Mouse (Mus musculus) megakaryocyte progenitor cell, adult 5-6 weeks (primary cell): Measurements from ENCODE around the gene Itgav. TPM values are rescaled to one million over a fixed set of nuclear protein-coding genes. Genes with fewer than 3 reads are reported as not detected.

ENCODE experiments used
- ATAC-seq: replicated peaks from 2 replicates; pipeline ENCODE4 v1.8.0; 2016; ENCODE audit warnings: mild to moderate bottlenecking, moderate TSS enrichment, inconsistent platforms; ENCODE audit not compliant: poor library complexity
- total RNA-seq, 2 experiments: library from RNA; stranded (forward) in 1 of 2; stranded (reverse) in 1 of 2; fragments of 157-497, 149-512 nt in 1 of 2; fragments of 200-1000 nt in 1 of 2; gene quantifications; 2 replicates each; pipeline versions ENCODE4 v1.2.3 to v1.2.4; 2015 to 2017

Itgav gene
- total RNA-seq (2015) (23.4 and 30.9 TPM in 2 replicates), total RNA-seq (2017) (9.5 and 20.9 TPM in 2 replicates)

DNA sequence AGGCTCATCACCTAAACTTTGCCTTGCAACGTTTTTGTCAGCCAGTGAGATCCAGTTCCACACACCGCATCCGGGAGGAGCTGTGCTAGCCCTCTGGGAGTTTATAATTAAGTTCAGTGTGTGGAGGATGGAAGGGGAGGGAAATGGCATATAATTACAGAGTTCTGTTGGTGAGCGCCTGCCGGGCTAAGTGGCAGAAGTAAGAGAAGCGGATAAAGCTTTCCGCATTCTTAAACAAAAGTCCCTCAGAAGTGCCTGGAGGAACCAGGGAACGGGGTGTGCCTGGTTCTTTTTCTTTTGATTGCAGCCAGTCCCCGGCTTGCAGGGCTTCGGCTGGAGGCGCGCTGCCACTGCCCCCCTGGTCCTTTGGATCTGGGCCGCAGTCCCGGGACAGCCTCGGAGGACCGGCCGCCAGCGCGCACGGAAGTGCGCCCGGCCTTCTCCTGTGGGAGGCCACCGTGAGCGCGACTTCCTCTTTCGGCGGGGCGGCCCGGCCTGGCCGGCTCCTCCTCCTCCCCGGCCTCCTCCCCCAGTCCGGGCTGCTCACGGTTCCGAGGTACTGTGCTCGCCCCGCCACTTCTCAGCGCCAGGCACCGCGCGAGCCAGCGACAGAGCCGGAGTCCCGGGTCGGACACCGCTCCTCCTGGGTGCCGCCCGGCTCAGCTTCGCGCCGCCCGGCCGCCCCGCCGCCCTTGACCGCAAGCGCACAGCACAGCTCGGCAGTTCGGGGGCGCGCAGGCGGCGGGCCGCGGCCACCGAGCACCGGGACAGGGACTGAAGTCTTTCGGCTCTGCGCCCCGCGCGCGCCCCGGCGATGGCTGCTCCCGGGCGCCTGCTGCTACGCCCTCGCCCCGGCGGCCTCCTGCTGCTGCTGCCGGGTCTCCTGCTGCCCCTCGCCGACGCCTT, at the start of gene Itgav:
TSS of gene Itgav (plus strand) at position 477 of the 906 bp plus-strand sequence.
- ATAC-seq, result peak; percentile 89

DNA sequence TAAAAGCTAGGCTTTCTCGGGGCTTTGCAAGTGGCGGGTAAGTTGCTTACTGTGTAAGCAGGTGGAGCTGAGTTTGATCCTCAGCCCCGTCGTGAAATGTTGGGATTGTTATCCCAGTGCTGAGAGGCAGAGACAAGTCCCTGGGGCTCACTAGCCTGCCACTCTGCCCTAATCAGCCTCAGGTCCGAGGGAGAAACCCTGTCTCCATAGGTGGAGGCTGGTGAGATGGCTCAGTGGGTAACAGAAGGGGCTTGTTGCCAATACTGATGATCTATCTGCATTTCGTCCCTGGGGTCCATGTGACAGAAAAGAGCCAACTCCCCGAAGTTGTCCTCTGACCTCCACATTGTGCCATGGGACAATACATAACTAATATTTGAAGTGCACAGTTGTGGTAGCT, 49.8 kb upstream of the Itgav start:
- ATAC-seq, result no peak

- no peak for ATAC-seq
These were observed 49.3 kb upstream of the Itgav start for GRCm38 (mm10) chr2:83674896-83675295.

DNA sequence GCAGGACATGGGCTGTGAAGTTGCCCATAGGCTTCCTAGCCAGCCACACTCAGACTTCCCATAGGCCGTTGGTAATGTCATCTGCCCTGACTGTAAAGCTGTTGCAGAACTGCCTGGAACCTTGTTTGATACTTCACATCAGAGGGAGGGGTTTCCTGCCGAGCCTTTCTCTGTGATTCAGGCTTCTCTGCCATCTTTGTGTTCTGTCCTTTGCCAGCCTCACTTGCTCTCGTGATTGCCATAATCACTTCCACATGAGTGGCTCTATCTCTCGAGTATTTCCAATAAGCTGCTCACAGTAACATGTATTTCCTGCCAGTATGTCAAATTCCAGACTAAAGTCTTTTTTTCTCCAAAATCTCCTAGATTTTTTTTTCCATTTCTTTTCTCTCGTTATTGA, 48.5 kb upstream of the Itgav start:
- no peak for ATAC-seq

GRCm38 (mm10) chr2:83676226-83676870, 47.8 kb upstream of the Itgav start:
- ATAC-seq, result no peak

DNA sequence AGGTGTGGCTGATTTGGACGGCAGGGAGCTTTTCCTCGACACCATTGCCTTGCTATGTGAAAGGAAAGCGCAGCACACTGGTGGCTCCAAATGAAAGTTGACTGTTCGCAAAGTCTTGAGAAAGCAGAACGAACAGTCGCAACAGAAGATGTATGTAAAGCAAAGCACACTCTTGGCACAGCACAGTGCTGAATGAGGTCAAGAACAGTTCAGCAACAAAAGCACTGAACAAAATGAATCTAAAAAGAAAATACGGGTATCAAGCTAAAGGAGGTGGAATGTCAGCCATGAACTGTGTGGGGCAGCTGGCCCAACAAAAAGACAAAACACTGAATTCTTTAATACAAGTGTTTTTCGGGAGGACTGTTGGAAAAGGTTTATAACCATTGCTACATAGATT, 42.9 kb upstream of the Itgav start:
- ATAC-seq, result no peak

DNA sequence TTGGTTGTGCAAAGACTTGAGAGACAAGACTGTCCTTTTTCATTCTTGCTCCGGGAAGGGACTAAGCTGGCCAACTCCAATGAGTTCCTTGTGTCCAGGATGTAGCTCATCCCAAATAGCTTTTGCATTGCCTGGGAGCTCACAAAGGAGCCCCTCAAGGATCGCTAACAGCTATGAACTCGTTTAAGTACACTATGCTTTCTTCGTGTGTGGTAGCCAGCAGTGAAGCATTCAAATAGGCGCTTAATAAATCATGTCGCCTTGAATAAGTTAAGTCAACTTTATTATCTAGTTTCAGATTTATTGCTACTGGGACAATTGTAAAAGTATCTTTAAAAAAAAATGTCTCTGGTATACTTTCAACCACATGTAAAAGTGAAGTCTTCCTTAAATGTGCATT, 42.4 kb upstream of the Itgav start:
- no peak for ATAC-seq

DNA sequence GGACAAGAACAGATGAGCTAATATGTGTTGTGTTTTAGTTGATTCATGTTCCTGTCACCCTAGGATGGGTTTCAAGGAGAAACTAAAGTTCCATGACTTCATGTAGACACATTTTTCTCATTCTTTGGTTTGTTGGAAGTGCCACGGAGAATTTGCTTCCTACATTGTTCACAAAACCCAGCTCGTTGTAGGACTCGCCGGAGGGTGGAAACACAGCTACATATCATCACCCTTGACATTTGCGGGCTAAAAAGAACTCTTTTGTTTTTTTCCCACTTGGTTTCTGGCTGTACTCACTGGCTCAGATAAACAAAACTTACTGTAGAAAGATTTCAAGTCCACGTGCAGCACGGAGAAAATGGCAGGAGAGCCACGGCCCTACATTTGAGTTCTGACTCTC, 41.9 kb upstream of the Itgav start:
- ATAC-seq, result no peak

GRCm38 (mm10) chr2:83683731-83684519, 40.3 kb upstream of the Itgav start:
- no peak for ATAC-seq

DNA sequence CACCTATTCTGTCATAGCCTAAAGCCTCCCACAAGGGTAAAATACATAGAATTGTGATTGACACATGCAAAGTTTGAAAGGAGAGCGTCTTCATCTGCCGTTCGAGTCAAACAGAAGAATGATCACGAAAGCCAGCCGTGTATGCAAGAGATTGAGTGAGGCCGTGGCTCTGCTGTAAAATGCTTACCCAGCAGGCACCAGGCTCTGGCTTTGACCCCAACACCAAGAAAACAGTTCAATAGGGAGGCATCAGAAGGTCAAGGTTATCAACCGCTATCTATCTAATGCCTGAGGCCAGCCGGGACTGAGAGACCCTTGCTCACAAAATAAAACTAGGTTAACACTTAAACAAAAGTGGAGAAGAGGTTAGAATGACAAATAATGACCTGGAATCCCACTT, 39.5 kb upstream of the Itgav start:
- ATAC-seq, result no peak

GRCm38 (mm10) chr2:83690372-83690771, 33.8 kb upstream of the Itgav start:
- no peak for ATAC-seq

GRCm38 (mm10) chr2:83692651-83693545, 31.3 kb upstream of the Itgav start:
- ATAC-seq, result no peak

DNA sequence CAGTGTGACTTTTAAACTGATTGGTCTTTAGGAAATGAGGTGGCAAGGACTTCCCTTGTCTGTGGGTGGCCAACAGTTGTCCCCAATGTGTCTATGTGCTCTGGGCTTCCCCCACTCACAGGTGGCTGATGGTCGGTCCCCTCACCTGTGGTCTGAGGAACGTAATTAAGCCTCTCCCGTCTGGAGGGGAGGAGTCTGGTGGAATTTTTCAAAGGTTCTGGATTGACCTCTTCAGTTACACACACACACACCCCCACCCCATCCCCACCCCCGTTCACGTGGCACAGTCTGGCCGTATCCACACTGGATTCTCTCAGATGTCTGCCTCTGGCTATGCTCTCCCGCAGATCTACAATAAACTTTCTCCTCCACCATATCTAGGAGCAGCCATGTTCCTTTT, 30.1 kb upstream of the Itgav start:
- ATAC-seq, result no peak

- no peak for ATAC-seq
These were observed 28.6 kb upstream of the Itgav start for GRCm38 (mm10) chr2:83695345-83696247.

GRCm38 (mm10) chr2:83698484-83698883, 25.7 kb upstream of the Itgav start:
- peak; percentile 81 for ATAC-seq

DNA sequence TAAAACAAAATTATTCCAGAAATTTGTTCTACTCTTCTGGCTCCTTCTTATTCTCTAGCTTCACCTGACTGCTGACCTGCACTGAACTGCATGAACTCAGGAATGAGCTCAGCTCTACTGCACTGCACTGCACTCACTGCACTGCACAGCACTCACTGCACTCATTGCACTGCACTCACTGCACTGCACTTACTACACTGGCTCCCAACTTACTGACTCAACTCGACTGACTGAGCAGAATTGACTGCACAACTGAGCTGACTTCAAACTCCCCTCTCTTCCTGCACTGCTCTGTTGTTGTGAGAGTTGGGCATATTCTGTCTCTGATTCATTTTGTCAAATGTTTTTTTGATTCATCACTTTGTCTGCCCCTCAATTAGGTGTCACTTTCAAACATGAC, 24.9 kb upstream of the Itgav start:
- ATAC-seq, result no peak; the same call in 1 of the 2 replicates

- no peak for ATAC-seq
These were observed 23.5 kb upstream of the Itgav start for GRCm38 (mm10) chr2:83700667-83701066.

GRCm38 (mm10) chr2:83702411-83702810, 21.8 kb upstream of the Itgav start:
- no peak for ATAC-seq

- peak; percentile 63 for ATAC-seq
These were observed 18.5 kb upstream of the Itgav start for GRCm38 (mm10) chr2:83705580-83706158.
